Mouse (Mus musculus) Muller cell, postnatal 12 days (primary cell): ENCODE data around the gene Nkx2-1.
A peak's percentile ranks its signal among the peaks of the same experiment; 100 is the strongest.
"Not testable (repeated sequence)": the region's sequence is repeated elsewhere in the genome, so short reads cannot be mapped to it uniquely, and the experiment has no call there.

Source experiments
- DNase-seq: peaks from one replicate; pipeline ENCODE4 v3.0.0-alpha.2; 2015; ENCODE audit errors: inconsistent ontology term

The Nkx2-1 gene

GRCm38 (mm10) chr12:56536884-56537265 lies at the start of gene Nkx2-1:
Nkx2-1 (minus strand) TSS chr12:56536908.
- DNase-seq = no peak

DNA sequence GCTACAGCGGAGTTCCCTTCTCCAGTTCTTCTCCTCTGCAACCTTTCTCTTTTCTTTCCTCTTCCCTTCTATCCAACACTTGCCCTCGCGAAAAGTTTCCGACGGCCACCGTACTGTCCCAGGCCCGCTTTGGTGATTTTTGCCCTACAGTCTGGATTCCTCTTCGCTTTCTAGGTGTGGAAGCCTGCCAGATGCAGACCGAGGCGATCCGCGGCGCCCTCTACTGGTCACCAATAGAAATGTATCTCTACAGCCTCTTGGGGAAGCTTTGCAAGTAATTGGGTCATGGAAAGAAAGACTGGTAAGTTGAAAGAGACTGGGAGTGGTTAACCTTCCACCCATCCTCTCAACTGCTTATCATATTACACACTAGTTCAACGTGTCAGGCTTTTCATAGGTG lies 4.4 kb upstream of the Nkx2-1 start:
- peak; percentile 73 for DNase-seq

GRCm38 (mm10) chr12:56540591-56540990 lies 3.9 kb upstream of the Nkx2-1 start:
- no peak for DNase-seq

- no peak for DNase-seq
Observed at GRCm38 (mm10) chr12:56538601-56539000, 1.9 kb upstream of the Nkx2-1 start.

DNA sequence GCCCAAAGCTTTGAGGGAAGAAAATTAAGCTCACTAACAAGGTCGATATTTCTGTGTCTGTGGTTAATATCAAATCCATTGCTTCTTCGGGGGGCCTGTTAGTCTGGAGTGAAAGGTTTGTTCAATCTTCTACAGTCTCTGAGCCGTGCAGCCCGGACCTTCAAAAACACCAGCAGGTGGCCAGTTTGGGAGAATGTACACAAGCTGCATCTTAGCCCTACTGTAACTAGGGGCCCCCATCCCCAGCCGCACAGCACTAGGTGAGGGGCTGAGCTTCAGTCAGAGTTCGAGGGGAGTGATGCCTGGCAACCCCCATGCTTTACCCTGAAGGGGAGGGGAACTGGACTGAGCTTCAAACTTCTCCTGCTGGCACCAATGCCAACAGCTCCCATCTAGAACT lies 1.2 kb upstream of the Nkx2-1 start:
- no peak for DNase-seq

- no peak for DNase-seq
Observed at GRCm38 (mm10) chr12:56537342-56537741, 634 bp upstream of the Nkx2-1 start.

- no peak for DNase-seq
Observed at GRCm38 (mm10) chr12:56536174-56536883, 379 bp downstream of the Nkx2-1 start.

- DNase-seq = no peak
Observed at GRCm38 (mm10) chr12:56535411-56536173, 1.1 kb downstream of the Nkx2-1 start.

- DNase-seq = no peak
Observed at GRCm38 (mm10) chr12:56534651-56535326, 1.9 kb downstream of the Nkx2-1 start.

- DNase-seq = no peak
Observed at GRCm38 (mm10) chr12:56534311-56534650, 2.4 kb downstream of the Nkx2-1 start.

GRCm38 (mm10) chr12:56533501-56534310 lies 3.0 kb downstream of the Nkx2-1 start:
- no peak for DNase-seq

GRCm38 (mm10) chr12:56532986-56533495 lies 3.7 kb downstream of the Nkx2-1 start:
- DNase-seq = no peak

- no peak for DNase-seq
Observed at GRCm38 (mm10) chr12:56532142-56532541, 4.6 kb downstream of the Nkx2-1 start.

DNA sequence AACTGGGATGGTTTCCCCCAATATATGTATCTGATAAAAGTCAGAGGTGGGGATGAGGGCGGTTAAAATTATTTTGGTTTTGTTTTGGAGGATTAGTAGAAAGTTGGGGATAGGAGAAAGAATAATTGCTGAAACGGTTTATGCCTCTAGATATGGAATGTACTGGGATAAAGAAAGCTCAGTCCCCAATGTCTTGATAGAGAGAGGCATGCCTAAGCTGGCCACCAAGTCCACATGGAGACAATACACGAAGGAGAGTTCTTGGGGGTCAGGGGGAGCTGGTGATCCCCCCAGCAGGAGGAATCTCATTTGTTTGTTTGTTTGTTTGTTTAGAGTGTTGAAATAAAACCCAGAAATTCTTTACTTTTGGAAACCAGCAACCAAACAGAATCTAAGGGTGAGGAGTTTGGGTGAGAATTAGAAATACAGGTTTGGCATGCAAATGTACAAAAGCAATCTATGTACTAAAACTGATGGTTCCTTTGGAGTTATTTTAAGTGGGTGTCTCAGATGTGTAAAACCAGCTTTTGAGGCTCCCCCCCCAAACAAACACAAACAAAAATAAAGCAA lies 5.6 kb downstream of the Nkx2-1 start:
- DNase-seq = no peak

DNA sequence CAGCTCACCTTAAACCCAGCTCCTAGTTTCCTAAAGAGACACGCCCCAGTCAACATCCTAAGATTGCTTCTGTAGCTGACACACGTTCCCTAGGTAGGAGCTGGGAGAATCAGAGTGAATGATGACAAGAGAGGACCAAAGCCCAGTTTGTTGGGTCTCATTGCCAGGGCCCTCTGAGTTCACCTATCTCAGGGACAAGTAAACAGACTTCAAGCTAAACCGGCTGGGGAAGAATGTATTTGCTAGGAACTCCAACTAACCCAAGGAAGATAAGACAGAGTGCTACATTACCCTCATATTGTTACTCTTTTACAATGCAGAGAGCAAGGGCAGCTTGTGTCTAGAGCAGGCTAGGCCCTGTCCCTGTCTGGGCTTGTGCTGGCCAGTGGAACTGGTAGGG lies 6.8 kb downstream of the Nkx2-1 start:
- DNase-seq = no peak

DNA sequence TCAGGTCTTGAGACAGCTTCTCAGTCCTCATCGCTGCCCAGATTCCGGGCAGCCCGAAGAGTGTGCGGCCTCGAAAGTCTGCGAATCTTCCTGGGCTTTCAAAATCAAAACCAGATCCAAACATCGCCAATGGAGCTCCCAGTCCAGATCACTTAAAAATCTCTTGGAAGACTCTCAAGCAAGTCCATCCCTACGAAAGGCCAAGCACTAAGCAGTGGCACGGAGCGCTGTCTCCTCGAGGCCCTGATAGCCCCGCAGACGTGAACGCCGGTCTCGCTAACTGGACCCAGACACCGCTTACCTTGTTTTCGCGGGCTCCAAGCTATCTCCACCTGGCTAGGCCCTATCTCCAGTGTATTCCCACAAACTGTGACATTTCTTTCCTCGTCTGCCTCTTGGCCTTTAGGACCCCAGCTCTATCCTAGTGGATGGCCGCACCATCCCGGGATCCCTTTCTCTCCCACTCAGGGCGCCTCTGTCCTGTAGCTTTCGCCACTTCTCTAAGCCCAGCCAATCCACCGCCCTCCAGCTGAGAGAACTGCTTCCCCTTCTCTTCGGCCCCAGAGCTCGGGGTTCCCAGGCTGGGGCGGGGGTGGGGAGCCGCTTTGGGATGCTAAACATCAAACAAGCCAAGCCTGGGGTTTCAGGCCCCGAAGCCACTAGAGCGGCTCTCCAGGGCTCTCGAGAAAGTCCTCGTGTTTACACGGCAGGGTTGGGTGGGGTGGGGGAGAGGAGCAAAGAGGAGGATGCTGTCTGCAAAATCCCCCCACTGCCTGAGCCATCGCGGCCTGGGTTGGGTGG lies 7.6 kb downstream of the Nkx2-1 start:
- no peak for DNase-seq

DNA sequence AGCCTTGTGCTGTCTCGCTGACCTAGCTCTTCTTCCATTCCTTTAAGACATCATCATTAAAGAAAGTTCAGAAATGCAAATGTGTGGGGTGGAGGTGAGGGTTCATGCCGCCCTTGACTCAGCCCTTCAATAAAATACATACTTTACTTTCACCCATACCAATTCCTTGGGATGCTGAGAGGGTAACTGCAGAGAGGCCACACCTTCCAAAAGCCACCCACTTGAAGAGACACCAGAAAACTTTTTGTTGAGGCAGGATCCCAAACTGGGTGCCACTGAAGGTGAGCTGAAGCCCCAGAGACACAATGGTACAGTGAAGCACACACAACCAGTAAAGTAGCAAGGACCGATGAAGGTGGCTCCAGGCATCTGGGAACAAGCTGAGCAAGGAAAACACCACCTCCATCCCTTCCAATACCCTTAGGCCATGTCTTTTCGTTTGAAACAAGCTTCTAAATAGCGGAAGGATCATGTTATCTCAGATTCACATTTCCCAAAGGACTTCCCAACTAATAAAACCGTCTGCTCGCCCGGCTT lies 8.6 kb downstream of the Nkx2-1 start:
- no peak for DNase-seq

DNA sequence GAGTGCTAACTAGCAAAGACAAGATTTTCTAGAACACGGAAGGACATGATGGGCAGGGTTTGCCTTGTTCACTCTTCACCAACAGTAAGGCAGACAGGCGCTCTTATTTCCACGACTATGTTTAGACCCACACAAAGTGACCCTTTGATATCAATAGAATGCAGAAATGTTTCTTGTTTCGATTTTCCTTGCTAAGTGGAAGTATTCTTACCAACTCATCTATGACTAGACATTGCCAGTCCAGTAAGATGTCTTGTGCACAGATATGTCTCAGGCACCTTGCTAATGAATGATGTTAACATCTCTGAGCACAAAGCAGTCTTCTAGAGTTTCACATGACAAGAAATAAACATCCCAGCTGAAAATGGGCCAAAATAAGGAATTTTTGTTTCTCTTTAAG lies 9.6 kb downstream of the Nkx2-1 start:
- DNase-seq = no peak

GRCm38 (mm10) chr12:56525219-56525797 lies 11.4 kb downstream of the Nkx2-1 start:
- not testable (repeated sequence) for DNase-seq

GRCm38 (mm10) chr12:56524201-56524600 lies 12.5 kb downstream of the Nkx2-1 start:
- DNase-seq = no peak
